Mouse (Mus musculus): ENCODE data around the gene Ncapd3.

The Ncapd3 gene

GRCm38 (mm10) chr9:27009231-27009630 lies 20.7 kb upstream of the Ncapd3 start:
- no peak for DNase-seq (ENCODE audit: low read depth, low spot score)
- Histone ChIP-seq H3K36me3 (ENCODE audit: control insufficient read depth, insufficient read depth, low read length, poor library complexity, severe bottlenecking) (no peaks in the 10 kb centered on the region), H3K27me3 (ENCODE audit: control insufficient read depth, insufficient read depth, low read length, poor library complexity, severe bottlenecking) (no peaks in the 10 kb centered on the region)

- DNase-seq (ENCODE audit: low read depth, low spot score) = no peak
- H3K27me3 ChIP-seq (ENCODE audit: control insufficient read depth, insufficient read depth, low read length, poor library complexity, severe bottlenecking) = no peaks in the 10 kb centered on the region
- no peaks in the 10 kb centered on the region for H3K36me3 ChIP-seq (ENCODE audit: control insufficient read depth, insufficient read depth, low read length, poor library complexity, severe bottlenecking)
Observed at GRCm38 (mm10) chr9:27011572-27011971, 18.4 kb upstream of the Ncapd3 start.

- Histone ChIP-seq H3K36me3 (ENCODE audit: control insufficient read depth, insufficient read depth, low read length, poor library complexity, severe bottlenecking) (no peaks in the 10 kb centered on the region), H3K27me3 (ENCODE audit: control insufficient read depth, insufficient read depth, low read length, poor library complexity, severe bottlenecking) (peaks cover 1% of the 10 kb centered on the region; the same call in 1 of the 2 replicates)
- peak; percentile 74 for DNase-seq (ENCODE audit: low read depth, low spot score)
Observed at GRCm38 (mm10) chr9:27018961-27019360, 11.0 kb upstream of the Ncapd3 start.

DNA sequence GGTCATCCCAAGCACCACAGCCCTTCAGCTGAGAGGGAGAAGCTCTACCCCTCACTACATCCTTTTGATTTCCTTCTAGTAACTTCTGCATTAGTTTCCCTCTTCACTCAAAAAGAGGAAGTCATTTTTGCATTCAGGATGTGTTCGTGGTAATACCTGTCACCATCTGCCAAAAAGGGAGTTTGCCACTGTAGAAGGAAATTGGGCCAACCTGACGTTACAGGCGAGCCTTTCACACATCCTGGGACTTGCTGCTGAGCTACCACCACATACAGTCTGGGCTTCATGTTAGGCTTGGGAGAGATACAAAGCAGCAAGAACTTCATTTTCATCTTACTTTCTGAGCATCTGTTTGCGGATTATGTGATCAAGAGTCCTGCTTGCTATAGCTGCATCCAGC lies 6.3 kb upstream of the Ncapd3 start:
- peak; percentile 83 for DNase-seq (ENCODE audit: low read depth, low spot score)
- H3K36me3 ChIP-seq (ENCODE audit: control insufficient read depth, insufficient read depth, low read length, poor library complexity, severe bottlenecking) = no peaks in the 10 kb centered on the region
- peaks cover 1% of the 10 kb centered on the region; the same call in 1 of the 2 replicates for H3K27me3 ChIP-seq (ENCODE audit: control insufficient read depth, insufficient read depth, low read length, poor library complexity, severe bottlenecking)

- DNase-seq (ENCODE audit: low read depth, low spot score) = peak; percentile 91
Observed at GRCm38 (mm10) chr9:27026708-27027107, 3.3 kb upstream of the Ncapd3 start.

DNA sequence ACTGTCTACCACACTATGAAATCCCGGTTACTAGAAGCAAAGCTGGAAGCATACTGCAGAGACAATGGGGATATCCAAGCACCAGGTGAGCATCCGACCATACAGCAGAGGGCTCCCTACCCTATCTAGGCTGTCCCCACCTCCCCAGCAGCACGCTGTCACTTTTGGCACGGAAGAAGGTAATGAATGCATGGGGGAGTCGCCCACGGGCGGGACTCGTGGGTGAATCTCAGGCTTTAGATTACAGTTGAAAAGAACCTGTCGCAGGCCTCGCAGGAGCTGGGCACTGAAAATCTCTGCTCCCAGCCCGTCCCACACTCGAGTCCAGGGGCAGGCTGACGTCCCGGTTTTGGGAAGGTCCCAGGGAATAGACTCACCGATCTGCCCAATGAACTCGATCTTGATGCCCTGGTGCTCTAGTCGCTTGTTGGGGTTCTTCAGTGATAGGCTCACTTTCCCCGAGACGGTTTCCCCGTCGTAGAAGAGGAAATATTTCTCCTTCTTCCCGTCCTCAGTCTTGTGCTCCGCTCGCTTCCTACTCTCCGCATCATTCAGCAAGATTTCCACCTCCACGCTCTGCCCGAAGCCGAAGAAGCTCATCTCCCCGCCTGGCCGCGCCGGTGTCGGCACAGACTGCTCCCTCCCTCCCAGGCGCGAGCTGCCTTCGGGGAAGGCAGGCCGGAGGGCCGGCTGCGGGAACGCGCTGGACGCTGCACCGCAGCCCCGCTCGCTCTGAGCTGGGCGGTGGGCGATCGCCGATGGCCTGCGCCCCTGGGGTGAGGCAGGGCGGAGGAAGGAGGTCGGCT lies 750 bp upstream of the Ncapd3 start:
- no peaks in the 10 kb centered on the region for H3K27me3 ChIP-seq (ENCODE audit: control insufficient read depth, insufficient read depth, low read length, poor library complexity, severe bottlenecking)
- DNase-seq (ENCODE audit: low read depth, low spot score) = peak; percentile 41
- no peaks in the 10 kb centered on the region for H3K36me3 ChIP-seq (ENCODE audit: control insufficient read depth, insufficient read depth, low read length, poor library complexity, severe bottlenecking)

More at GRCm38 (mm10) chr9:27026708-27027107, 3.3 kb upstream of the Ncapd3 start:
- no peaks in the 10 kb centered on the region for H3K27me3 ChIP-seq (ENCODE audit: control insufficient read depth, insufficient read depth, low read length, poor library complexity, severe bottlenecking)
- H3K36me3 ChIP-seq (ENCODE audit: control insufficient read depth, insufficient read depth, low read length, poor library complexity, severe bottlenecking) = no peaks in the 10 kb centered on the region

DNA sequence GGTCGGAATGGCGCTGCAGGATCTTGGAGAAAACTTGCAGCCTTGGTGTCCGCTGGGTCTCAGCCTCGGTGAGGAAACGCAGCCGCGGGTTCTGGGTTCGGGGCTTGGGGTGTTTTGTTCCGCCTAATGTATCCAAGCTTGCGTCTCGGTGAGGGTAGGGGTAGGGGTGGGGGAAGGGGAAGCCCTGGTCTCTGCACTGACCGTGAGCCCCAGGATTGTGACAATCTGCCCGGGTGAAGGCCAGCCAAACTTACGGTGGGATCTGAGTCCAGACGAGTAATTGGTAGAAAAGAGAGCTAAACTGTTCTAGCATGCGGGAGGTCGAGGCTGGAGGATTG lies 757 bp downstream of the Ncapd3 start:
- H3K27me3 ChIP-seq (ENCODE audit: control insufficient read depth, insufficient read depth, low read length, poor library complexity, severe bottlenecking) = no peaks in the 10 kb centered on the region
- no peaks in the 10 kb centered on the region for H3K36me3 ChIP-seq (ENCODE audit: control insufficient read depth, insufficient read depth, low read length, poor library complexity, severe bottlenecking)
- no peak for DNase-seq (ENCODE audit: low read depth, low spot score)

DNA sequence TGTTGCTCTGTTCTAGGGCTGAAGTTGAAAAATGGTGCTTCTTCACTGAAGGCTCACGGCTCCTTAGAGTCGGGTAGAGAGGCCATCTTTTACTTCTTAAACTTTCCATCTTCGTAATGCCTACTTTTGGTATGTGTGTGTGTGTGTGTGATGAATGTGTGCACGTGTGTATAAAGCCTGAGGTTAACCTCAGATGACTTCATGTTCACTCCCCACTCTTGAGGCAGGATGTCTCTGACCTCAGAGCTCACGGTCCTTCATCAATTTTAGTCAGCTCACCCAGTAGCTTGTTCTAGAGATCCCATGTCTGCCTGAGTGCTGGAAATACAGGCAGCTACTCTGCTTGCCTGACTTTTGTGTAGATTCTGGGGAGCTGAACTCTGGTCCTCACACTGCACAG lies 13.9 kb downstream of the Ncapd3 start:
- no peak for DNase-seq (ENCODE audit: low read depth, low spot score)
- Histone ChIP-seq H3K27me3 (ENCODE audit: control insufficient read depth, insufficient read depth, low read length, poor library complexity, severe bottlenecking) (no peaks in the 10 kb centered on the region), H3K36me3 (ENCODE audit: control insufficient read depth, insufficient read depth, low read length, poor library complexity, severe bottlenecking) (no peaks in the 10 kb centered on the region; the same call in none of the 2 replicates)

DNA sequence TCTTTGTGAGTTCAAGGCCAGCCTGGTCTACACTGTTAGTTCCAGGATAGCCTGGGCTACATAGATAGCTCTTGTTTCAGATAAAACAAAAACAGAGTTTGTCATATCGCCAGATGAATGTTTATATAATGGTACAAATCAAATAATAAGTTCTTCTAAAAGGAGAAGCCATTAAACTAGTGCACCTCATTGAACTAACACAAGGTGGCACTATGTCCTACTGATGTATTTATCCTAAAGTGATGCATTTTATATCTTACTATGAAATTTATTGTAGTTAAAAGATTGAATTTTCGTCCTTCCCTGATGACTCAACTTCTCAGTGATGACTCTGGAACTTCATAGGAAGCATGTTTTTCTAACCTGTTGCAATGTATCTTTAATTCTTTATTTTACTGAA lies 19.5 kb downstream of the Ncapd3 start:
- peaks cover 3% of the 10 kb centered on the region; the same call in 1 of the 2 replicates for H3K36me3 ChIP-seq (ENCODE audit: control insufficient read depth, insufficient read depth, low read length, poor library complexity, severe bottlenecking)
- no peak for DNase-seq (ENCODE audit: low read depth, low spot score)
- no peaks in the 10 kb centered on the region for H3K27me3 ChIP-seq (ENCODE audit: control insufficient read depth, insufficient read depth, low read length, poor library complexity, severe bottlenecking)

DNA sequence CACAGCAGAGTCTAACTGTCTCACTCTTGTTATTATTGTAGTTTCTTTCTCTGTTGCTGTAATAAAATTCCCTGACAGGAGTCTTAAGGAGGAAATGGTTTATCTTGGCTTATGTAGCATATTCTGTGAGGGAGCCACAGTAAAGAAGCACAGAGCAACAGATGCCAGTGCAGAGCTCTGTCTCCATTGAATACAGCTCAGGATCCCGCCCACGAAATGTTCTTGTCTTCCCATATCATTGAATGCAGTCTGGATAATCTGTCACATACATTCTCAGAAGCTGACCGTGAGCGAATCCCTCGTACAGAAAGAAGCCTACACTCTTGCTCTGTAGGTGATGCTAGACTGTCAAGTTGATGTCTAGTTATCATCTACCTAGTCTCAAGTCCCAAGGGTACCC lies 28.4 kb downstream of the Ncapd3 start:
- H3K27me3 ChIP-seq (ENCODE audit: control insufficient read depth, insufficient read depth, low read length, poor library complexity, severe bottlenecking) = no peaks in the 10 kb centered on the region
- DNase-seq (ENCODE audit: low read depth, low spot score) = no peak
- no peaks in the 10 kb centered on the region; the same call in 1 of the 2 replicates for H3K36me3 ChIP-seq (ENCODE audit: control insufficient read depth, insufficient read depth, low read length, poor library complexity, severe bottlenecking)

DNA sequence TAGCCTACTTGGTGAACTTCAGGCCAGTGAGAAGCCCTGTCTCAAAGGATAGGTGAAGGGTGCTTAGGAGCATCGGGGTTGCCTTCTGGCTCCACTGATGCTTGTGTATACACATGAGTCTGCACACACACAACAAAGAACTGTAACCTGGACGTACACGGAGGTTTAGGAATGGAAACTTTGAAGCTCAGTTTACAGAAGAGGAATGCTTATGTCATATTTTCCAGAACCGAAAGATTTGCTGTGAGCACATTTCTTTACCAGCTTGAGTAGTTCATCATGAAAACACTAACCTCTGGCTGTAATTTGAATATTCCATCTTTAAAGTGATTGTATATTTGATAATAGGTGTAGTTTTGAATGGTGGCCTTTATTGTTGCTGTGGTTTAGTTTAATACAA lies 40.9 kb downstream of the Ncapd3 start:
- Histone ChIP-seq H3K36me3 (ENCODE audit: control insufficient read depth, insufficient read depth, low read length, poor library complexity, severe bottlenecking) (0 out of 2 replicates have a peak, but pooled peaks cover 4% of the 10 kb centered on the region), H3K27me3 (ENCODE audit: control insufficient read depth, insufficient read depth, low read length, poor library complexity, severe bottlenecking) (no peaks in the 10 kb centered on the region)
- DNase-seq (ENCODE audit: low read depth, low spot score) = no peak

DNA sequence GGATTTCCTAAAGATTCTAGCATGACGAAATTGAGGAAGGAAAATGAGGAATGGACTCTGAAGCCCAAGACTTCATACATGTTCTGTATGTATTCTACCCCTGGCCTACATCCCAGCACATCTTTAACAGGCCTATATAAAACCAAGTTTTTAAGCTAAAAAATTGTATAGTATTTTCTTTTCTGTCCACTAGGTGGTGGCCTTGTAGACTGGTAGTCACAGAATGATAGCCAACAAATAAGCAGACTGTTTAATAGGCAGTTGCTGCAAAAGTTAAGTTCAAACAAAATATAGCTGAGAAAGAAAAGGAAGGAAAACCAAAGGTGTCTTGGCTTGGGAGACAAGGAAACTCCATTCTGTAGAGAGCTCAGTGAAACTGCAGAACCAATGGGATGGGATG lies 44.7 kb downstream of the Ncapd3 start:
- H3K36me3 ChIP-seq (ENCODE audit: control insufficient read depth, insufficient read depth, low read length, poor library complexity, severe bottlenecking) = 0 out of 2 replicates have a peak, but pooled peaks cover 4% of the 10 kb centered on the region
- no peak for DNase-seq (ENCODE audit: low read depth, low spot score)

GRCm38 (mm10) chr9:27075812-27076211 lies 45.8 kb downstream of the Ncapd3 start:
- H3K27me3 ChIP-seq (ENCODE audit: control insufficient read depth, insufficient read depth, low read length, poor library complexity, severe bottlenecking) = no peaks in the 10 kb centered on the region
- 0 out of 2 replicates have a peak, but pooled peaks cover 1% of the 10 kb centered on the region for H3K36me3 ChIP-seq (ENCODE audit: control insufficient read depth, insufficient read depth, low read length, poor library complexity, severe bottlenecking)
- no peak for DNase-seq (ENCODE audit: low read depth, low spot score)

More for the DNA sequence above, 44.7 kb downstream of the Ncapd3 start:
- no peaks in the 10 kb centered on the region for H3K27me3 ChIP-seq (ENCODE audit: control insufficient read depth, insufficient read depth, low read length, poor library complexity, severe bottlenecking)

- no peaks in the 10 kb centered on the region for H3K27me3 ChIP-seq (ENCODE audit: control insufficient read depth, insufficient read depth, low read length, poor library complexity, severe bottlenecking)
- DNase-seq (ENCODE audit: low read depth, low spot score) = no peak
- peaks cover 3% of the 10 kb centered on the region; the same call in 1 of the 2 replicates for H3K36me3 ChIP-seq (ENCODE audit: control insufficient read depth, insufficient read depth, low read length, poor library complexity, severe bottlenecking)
Observed at GRCm38 (mm10) chr9:27086256-27086655, 56.3 kb downstream of the Ncapd3 start.

GRCm38 (mm10) chr9:27087402-27087801 lies 57.4 kb downstream of the Ncapd3 start:
- no peak for DNase-seq (ENCODE audit: low read depth, low spot score)
- Histone ChIP-seq H3K36me3 (ENCODE audit: control insufficient read depth, insufficient read depth, low read length, poor library complexity, severe bottlenecking) (peaks cover 3% of the 10 kb centered on the region; the same call in 1 of the 2 replicates), H3K27me3 (ENCODE audit: control insufficient read depth, insufficient read depth, low read length, poor library complexity, severe bottlenecking) (no peaks in the 10 kb centered on the region)
